Mouse (Mus musculus): Measurements from ENCODE around the gene Cgref1.

Gene Cgref1

DNA sequence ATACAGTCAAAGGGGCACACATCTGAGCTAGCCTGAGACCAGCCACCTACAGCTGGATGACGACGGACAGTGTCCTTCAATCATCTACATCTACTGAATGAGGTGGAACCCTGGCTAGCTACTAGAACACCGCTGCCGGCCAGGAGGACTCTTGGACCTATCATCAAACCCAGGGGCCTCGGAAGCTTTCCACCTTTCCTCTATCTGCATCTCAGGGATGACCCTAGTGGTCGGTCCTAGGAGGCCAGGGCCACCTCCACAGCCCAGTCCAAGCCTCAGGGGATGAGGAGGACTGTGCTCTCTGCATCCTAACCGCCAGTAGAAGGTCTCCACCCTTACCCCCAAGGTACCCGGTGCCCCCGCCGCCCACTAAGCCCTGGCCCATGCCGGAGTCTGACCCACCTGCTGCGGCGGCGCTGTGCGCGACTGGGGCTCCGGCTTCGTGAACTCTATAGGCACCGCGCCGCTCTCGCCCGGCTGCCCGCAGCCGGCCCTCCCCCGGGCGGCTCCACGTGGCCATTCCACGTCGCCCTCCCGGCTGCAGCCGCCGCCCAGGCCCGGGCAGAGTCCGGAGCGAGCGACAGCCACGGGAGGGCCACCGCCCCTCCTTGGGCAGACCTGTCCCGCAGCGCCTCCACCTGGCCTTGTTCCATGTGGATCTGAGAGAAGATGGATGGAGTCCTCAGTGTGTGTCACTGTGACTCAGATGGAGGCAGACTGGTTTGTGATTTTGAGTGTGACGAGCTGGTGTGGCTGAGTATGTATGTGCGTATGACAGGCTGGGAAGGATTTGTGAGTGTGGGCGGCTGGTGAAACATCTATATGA lies at the start of gene Cgref1:
Gene Cgref1, minus strand, starts transcription at position 636 of the 826 bp plus-strand sequence.
- DNase-seq (ENCODE audit: low spot score) = peak; percentile 65

DNA sequence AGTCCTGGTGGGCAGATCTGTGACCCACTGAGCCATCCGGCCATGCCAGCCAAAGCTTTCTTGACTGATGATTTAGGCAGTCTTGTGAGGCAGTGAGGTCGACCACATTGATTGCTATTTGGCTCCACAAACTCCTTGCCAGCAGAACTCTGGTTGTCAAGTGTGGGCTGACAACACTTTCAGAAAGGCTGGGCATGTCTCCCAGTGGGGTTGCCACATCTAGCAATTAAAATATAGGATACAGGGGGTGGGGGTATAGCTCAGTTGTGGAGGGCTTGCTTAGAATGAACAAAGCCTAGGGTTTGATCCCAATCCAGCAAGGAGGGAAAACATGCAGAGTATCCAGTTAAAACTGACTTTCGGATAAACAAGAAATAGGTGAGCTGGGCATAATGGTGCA lies 48.7 kb upstream of the Cgref1 start:
- DNase-seq (ENCODE audit: low spot score) = no peak

DNA sequence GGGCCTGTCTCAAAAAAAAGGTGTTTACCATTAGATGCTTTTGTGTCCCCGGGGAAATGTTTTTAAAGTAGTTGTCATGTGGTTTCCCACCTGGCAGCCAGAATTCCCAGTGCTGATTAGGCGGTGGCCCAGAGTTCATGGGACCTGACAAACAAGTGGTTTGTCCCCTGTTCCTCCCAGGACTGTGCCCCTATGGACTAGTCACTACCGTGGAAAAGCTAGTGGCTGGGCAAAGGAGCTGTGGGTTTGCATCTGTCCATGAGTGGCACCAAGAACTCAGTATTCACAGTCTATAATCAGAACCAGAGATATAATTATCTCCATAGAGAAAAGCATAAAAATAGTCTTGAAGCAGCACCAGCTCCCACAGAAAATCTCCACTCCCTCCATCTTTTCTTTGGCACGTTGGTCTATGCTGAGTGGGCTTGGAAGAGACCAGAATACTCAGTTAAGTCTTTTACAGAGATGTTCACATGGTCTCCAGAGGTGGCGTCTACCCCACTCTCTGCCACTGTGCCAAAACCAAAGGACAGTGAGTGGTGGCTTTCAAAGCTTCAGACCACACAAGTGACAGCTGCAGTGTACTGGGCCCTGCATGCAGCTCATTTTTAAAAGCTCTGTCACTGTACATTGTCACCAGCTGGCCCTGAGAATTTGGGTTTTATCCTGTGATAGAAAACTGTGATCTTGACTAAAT lies 47.7 kb upstream of the Cgref1 start:
- DNase-seq (ENCODE audit: low spot score) = no peak

DNA sequence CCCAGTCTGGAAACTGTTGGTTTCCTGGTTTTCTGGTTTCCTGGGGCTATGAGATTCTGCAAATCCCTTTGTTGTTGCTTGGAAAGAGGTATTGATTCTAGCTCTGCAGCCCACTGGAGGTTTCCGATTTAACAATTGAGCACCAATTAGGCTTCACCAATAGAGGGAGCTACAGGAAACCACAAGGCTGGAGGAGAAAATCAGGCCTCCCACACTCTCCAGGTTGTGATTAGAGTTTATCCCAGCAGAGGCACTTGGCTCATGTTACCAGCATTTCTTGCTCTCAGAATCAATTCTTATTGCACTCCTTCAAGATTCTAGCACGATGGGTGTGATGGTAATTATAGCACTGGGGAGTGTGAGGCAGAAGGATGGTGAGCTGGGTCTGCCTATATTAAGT lies 37.0 kb upstream of the Cgref1 start:
- DNase-seq (ENCODE audit: low spot score) = peak; percentile 70

DNA sequence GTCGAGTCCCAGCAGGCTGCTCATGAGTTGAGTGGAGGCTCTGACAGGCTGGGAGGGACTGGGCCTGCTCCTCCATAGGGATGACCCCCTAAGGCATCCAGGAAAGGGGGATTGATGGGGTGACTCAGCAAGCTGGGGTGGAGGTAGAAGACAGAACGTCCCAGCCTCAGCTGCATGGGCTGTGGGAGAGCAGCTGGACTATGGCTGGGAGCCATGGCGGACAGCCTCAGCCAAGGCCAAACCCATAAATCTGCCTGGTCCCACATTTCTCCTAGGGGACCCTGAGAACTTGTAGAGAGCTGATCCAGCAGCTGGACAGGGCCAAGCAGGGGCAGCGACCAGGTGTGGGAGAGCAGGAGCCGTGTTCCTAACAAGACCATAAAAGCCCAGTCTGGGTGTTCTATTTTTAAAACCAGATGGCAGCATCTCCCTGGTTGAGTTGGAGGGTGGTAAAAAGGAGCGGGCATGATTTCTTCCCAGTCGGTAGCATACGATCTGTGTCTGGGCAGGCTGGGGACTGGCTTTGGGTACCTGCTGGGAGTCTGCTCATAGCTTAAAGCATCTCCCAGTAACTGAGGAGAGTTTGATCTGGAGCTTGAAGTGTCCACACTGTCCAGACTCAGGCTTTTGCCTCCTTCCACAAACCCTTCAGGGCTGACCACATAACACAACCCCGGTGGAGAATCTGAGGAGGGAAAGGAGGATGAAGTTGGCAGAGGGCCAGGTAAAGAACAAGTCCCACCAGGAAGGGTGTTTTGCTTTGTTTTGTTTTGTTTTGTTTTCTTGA lies 29.7 kb upstream of the Cgref1 start:
- no peak for DNase-seq (ENCODE audit: low spot score)

DNA sequence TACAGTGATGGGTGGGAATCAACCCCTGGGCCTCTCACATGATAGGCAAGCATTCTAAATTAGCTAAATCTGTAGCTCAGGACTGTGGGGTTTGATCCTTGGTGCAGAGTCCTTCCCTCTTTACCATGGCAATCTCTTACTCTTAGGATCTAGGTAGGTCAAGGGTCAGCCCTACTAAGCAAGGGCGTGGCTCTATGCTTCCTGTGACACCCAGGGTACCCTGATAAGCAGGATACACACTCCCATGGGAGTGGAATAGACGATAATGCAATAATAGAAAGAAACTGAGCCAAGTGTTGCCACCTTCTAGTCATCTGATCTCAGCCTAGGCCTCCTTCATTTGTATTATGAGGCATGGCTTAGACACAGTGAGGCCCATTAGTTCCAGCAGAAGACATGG lies 24.0 kb upstream of the Cgref1 start:
- DNase-seq (ENCODE audit: low spot score) = no peak

DNA sequence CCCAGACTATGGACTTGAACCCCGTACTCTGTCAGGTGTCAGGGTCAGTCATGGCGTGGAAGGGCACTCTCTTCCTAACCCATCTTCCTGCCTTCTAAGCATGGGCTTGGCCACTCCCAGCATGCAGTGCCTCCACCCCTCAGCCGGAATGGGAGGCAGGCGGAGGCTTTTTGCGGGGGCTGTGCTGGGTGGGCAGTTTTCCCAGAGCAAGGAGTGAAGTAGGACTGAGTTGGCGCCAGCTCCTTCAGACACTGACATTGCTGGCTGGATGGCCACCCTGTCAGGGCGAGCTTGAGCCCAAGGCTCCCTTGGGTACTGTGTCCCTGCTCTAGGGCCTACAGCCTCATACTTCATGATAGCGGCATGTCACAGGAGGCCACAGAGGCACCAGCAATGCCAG lies 23.0 kb upstream of the Cgref1 start, which contains the start of gene Tcf23:
Gene Tcf23, plus strand, starts transcription at position 247 of the 400 bp plus-strand sequence.
- DNase-seq (ENCODE audit: low spot score) = no peak

DNA sequence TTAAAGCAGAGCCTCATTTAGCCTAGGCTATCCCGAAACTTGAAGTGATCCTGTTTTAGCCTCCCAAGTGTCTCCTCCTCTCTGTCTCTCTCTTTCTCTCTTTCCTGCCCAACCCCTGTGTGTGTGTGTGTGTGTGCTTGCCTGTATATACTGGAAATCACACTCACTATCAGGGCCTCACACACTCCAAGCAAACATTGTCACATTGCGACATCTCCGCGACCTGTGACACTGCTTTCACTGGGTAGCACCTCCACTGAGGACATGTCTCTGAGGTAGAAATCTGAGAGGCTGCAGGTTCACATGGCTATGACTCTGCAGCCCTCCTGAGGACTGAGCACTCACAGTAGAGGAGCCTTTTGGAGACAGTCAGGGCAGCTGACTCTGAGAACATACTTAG lies 20.8 kb upstream of the Cgref1 start:
- no peak for DNase-seq (ENCODE audit: low spot score)

DNA sequence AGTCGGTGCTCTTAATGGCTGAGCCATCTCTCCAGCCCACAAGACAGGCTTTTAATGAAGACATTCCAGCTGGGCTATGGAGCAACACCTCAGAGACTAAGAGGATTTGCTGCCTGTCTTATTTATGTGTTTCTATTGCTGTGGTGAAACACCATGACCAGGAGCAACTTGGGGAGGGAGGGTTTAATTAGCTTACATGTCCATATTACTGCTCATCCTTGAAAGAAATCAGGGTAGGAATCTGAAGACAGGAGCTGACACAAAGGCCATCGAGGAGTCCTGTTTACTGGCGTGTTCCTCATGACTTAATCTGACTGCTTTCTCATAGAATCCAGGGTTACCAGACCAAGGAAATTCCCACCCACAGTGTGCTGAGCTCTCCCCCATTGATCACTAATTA lies 18.5 kb upstream of the Cgref1 start:
- DNase-seq (ENCODE audit: low spot score) = no peak

DNA sequence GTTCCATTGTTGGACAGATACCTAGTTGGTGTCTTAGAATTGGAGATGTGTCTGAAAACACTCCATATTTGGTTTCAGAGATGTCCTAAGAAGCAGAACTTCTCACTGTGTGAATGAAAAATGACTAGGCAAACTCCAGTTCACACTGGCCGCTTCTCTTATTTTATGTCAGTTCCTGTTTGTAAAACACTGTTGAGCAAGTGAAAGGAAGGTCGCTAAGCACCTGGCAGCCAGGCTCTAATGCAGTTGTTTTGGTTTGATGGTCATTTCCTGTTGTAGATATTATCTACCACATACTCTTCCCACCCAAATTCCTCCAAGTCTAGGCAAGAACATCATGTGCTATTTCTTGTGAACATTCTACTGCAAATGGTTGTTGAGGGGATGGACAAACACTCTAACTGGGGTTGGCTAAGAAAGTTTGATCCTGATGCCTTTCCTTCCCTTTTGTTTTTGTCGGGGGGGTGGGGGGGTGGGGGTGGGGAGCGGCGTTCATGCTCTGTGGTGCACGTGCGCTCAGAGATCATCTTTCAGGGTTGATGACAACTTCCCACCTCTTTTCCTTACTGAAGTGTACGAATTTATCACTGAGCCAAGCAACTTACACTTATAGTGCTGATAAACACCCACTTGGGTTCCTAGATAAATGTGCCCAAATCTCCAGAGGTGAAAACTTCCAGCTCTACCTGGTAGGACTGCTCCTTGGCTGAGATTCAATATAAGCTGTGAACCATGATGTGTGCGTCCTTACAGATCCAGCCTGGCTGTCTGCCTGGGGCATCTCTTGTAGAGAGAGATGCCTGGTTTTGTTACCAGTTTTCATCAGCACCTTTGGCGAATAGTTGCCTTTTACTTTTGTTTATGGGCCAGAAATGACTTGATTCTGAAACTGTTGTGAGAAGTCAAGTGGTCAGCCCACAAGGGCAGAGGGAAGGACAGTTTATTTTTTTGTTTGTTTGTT lies 16.4 kb upstream of the Cgref1 start:
- no peak for DNase-seq (ENCODE audit: low spot score)

DNA sequence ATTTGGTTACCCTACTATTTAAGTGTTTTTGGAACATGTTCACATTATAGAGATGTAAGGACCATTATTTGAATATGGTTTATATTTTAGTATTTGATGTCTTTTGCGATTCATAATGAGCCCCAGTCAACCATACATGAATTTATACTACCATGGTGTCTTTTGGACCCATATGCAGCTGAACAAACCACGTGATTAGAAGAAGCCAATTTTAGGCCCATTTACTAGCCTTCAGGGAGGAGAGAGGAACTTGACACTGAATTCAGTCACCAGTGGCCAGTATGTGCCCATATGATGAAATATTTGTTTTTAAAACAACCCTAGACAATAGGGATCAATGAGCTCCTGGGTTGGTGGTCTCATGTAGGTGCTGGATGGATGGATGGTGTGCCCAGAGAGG lies 15.4 kb upstream of the Cgref1 start:
- no peak for DNase-seq (ENCODE audit: low spot score)

DNA sequence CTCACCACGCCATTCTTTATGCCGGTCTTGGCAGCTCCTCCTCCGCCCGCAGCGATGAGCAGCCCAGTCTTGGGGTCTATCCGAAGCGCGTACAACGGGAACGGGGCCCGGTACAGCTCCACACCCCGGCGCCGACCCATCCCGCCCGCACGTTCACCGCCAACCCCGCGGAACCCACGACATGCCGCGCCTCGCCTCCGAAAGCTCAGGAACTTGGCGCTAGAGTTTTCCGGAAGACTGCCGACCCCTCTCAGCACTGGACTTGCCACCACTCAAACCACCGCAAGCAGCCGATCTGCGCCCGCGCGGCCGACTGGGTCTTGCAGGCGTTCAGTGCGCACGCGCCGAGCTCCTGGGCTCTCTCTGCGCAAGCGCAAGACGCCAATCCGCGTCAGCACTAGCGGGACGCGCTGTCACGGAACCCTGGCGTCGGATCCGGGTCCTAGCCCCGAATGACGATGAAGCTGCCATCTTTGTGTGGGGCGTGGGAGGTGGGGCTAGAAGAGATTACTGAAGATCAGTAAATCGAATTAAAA lies 14.6 kb upstream of the Cgref1 start, which contains the start of gene Preb:
Gene Preb, minus strand, starts transcription at position 396 of the 536 bp plus-strand sequence.
- peak; percentile 99 for DNase-seq (ENCODE audit: low spot score)

DNA sequence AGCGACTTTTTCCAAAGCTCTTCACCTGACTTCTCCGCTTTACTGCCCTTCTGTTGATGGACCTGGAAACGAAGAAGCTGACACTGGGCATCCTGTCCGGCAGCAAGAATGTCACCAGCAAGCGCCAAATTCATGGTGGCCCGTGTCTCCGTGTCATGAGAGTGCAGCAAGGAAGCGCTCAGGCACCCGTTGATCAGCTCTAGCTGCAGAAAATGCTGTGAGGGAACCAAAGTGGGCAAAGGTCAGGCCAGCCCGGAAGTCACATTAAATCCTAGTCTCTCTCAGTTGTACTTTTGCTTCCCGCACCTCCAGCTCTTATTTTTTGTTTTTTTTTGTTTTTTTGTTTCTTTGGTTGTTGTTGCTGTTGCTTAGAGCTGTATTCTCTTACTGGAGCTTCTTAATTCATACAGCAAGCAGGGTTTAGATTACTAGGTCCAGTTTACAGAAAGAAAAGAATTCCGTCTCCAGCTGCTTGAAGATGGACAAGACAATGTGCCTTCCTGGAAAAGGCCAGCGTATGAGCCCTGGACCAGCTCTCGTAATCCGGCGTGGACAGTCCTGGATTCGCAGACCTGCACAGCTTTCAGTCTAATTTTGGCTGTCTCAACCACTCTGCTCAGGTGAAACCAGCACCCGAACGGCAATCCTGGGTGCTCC lies 13.9 kb upstream of the Cgref1 start:
- no peak for DNase-seq (ENCODE audit: low spot score)

DNA sequence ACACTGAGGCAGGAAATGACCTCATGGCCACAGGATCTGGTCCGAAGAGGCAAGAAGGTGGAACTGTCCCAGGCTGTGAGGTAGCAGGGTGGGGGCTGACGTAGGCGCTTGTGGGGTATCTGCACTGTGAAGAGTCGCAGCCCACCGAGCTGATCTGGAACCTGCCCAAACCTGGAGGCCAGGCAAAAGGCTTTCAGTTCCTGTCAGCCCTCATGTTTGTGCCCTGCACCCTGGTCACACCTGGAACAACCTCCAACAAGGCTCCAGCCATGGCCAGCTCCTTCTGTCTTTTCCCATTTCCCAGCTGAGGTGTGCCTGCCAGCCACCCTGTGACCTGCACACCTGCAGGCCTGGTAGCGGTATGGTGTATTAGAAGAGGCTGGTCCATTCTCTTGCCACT lies 12.5 kb upstream of the Cgref1 start:
- DNase-seq (ENCODE audit: low spot score) = no peak

DNA sequence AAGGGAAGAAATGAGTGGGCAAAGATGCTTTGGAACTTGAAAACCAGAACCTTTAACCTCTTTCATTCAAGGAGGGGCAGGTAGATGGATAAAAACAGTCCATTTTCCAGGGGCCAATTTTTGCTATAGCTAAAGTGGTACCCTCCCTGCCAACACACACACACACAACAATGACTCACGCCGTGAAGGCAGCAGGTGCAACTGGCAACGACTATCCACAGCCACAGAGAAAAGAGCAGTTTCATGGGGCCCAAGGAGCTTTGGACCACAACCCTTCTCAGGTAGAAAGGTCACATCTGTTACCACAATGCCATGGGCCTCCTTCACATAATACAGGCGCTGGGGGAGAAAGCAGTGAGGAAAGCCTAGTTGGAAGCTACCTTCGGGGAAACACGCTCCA lies 10.4 kb upstream of the Cgref1 start:
- no peak for DNase-seq (ENCODE audit: low spot score)

DNA sequence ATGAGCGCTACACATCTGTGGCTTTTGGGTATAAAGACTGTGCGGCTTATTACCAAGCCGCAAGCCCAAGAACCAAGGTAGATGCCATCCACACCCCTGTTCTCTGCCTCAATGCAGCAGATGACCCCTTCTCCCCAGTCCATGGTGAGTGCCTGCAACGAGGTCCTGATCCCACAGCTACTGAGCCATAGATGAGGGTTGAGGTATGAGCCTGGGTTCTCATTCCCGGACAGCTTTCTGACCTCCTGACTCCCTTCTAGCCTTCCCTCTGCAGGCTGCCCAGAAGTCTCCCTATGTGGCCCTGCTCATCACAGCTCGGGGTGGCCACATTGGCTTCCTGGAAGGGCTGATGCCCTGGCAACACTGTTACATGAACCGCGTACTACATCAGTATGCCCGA lies 9.2 kb upstream of the Cgref1 start:
- no peak for DNase-seq (ENCODE audit: low spot score)

DNA sequence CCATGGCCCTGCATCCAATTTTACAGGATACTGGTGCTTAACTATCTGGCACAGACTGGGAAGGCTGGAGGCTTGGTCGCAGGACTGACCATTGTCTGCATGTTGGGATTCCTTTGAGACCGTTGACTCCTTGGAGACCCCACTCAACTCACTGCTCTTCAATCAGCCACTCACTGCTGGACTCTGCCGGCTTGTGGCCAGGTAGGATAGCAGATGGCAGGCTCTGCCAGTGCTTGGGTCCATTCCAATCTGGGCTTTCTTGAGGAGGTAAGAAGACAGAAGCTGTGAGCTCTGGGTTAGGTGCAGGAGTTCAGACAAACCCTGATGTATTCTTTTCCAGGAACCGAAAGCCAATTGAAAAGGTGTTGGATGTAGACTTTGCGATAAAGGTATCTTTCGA lies 8.7 kb upstream of the Cgref1 start:
- DNase-seq (ENCODE audit: low spot score) = no peak

DNA sequence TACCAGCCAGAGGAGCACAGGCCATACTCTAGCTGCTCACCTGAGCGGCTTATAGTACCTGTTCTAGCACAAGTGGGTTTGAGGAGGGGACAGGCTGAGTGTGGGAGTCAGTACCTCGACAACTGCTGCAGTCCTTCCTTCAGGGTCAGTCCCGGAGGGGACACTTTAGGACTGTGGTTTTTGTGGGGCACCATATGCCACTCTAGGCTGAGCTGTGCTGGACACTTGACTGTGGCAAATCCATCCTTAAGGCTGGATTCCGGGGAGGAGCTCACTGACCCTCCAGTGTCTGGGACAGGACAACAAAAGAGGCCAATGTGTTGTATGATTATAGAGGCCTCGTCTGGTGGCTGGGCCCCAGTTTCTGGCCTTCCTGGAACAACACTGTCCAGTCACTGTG lies 7.2 kb upstream of the Cgref1 start:
- DNase-seq (ENCODE audit: low spot score) = no peak

DNA sequence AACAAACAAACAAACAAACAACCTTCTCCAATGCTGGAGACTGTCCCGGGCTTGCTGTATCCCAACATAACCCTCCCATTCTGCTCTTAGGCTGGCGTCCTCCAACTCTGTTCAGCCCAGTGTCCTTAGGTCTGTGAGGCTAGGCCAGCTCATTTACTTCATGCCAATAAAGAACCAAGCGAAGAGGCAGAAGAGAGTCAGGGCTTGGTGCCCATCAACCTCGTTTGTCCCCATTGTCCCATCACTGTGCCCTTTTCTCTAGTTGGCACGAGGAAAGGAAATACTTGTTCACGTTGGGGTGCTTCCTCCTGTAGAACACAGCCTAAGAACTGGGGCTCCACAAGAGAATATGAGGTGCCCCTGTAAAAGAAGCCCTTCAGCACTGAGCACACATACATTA lies 6.3 kb upstream of the Cgref1 start:
- no peak for DNase-seq (ENCODE audit: low spot score)

DNA sequence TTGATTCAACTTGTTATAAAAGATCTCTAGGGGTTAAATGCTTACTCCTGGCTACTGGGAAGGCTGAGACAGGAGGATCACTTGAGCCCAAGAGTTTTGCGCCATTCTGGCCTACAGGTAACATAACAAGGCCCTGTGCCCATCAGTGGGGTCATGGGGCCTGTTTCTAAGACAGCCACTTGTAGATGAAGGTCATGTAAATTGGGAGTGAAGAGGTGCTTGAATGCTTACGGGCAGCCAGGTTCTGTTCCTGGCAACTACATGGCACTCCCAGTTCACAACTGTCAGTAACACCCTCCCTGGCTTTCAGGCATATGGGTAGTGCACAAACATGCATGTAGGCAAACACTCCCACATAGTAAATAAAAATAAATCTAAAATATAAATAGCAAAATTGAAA lies 5.5 kb upstream of the Cgref1 start:
- no peak for DNase-seq (ENCODE audit: low spot score)

DNA sequence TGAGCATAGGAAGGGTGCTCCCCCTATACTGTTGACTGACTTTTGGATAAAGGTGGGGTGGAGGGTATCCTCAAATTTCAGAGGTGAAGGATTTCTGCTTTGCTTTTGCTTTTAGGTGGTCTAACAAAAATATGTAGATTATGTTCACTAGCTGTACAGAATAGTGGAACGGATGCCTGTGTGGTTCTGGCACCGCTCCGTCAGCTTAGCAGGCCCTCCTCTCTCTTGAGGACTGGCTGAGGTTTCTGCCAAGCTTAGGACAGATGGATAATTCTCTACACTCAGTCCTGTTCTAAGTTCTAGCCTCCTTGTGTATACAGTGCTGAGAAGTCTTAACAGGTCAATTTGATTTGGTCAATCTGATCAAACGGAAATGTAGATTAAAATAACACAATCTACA lies 5.1 kb upstream of the Cgref1 start:
- DNase-seq (ENCODE audit: low spot score) = no peak

Data from embryo, embryonic 10.5 days (tissue).